Mouse (Mus musculus): ENCODE measurements around the gene Kalrn.

Gene Kalrn

DNA sequence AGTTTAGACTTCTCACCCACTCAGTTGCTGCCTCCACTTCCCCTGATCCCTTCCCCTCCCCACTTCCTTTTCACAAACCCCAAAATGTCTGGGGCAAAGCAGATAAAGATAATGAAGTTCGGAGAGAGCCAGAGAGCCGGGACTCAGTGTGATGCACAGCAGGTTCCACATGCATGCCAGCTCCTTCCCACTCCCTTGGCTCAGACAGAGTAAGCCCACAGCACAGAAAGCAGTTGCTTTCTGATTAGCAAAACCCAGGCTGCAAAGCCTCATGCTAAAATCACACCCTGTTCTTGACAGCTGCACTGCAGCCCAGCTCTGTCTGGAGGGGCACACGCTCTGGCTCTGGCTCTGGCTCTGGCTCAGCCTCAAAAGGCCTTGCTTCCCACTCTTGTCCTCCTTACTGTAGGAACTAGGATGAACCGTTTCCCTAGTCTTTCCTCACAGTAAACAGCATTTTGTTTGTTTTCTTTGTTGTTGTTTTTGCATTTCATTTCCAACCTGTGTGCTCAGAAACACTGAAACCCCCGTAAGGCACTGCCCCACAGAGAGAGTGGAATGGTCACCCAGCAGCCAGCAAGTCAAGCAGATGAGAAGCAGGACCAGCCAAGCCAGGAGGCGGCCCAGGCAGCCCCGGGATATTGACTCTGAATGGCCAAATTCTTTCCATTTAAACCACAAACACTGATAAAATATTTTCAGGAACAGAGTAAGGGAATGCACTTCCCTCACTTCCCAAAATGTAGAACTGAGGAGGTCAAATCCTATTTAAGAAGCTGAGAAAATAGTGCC is 230.8 kb downstream of the Kalrn start:
- in situ Hi-C loops (cut with MboI; ENCODE audit: low pct_unique_long_range_greater_than_20kb in 1 of 2, low sequenced_read_pairs in 2 of 2, unreplicated experiment in 1 of 2): no loop called here

DNA sequence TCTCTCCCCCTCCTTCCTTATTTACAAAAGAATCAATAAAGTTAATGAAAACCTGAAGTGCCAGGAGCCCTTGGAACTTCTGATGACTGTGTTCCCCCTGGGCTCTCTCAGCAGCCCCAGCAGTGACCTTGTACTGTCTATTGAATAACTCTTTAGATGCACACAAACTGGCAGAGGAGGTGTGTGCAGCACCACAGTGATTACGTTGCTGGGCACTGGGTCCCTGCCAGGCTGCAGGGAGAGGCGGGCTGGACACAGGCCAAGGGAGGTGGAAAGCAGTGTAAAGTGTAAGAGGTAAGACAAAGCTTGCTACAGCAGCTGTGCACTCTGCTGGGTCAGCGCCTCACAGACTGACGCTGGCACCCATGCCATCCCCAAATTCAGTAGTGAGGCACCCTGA is 238.4 kb downstream of the Kalrn start:
- in situ Hi-C loops (cut with MboI; ENCODE audit: low pct_unique_long_range_greater_than_20kb in 1 of 2, low sequenced_read_pairs in 2 of 2, unreplicated experiment in 1 of 2): no loop called here

DNA sequence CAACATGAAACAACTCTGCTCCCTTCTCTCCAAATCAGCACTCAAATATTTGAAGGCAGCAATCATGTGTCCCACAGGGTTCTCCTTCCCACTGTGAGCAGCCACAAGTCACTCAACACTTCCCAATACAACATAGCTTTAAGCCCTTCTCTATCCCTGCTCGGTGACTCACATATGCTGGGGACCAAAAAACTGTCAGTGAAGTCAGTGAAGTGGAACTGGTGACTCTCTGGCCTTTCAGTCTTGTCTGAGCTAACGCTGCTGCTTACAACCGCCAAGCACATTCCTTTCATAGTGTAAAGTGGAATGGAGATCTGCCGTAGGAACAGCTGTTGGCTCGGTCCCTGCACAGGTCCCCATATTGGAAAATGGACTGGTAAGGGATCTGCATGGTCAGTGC is 241.7 kb downstream of the Kalrn start:
- in situ Hi-C loops (cut with MboI; ENCODE audit: low pct_unique_long_range_greater_than_20kb in 1 of 2, low sequenced_read_pairs in 2 of 2, unreplicated experiment in 1 of 2): no loop called here

DNA sequence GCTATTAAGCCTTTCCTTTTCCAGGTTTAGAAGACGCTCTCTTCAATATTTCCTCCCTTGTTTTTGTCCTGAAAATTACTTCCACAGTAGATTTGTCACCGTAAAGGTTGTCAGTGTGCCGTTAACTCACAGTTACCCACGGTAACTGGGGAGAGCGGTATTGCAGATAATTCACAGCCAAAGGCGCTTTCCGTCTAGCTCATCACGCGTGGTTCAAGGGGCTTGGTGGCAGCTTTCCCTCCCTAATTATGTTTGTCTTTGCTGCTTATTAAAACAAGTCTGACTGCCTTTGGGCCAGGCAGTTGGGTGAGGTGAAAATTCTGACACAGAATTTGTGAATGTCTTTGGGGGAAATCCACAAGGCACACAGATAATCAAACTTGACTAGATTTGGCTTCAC is 243.5 kb downstream of the Kalrn start:
- in situ Hi-C loops (cut with MboI; ENCODE audit: low pct_unique_long_range_greater_than_20kb in 1 of 2, low sequenced_read_pairs in 2 of 2, unreplicated experiment in 1 of 2): no loop called here

DNA sequence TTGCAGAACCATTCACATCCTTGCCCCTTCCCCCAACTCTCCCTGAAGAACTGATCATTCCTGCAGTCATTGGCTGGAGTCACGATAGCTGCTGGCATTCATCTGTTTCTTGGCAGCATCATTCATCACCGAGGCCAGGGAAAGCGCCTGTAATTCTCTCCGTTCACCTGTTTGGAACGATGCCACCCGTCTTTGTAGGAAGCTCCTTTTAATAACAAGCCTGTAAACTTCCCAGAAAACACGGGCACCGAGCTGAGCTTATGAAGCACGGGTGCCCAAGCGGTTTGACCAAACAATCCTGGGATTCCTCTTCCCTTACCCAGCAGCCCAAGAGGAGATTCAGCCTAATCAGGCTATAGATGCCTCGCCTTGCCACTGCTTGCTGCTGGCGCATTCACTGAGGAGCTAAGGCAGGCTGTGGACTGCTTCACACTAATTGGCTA is 243.9 kb downstream of the Kalrn start:
- in situ Hi-C loops (cut with MboI; ENCODE audit: low pct_unique_long_range_greater_than_20kb in 1 of 2, low sequenced_read_pairs in 2 of 2, unreplicated experiment in 1 of 2): no loop called here

DNA sequence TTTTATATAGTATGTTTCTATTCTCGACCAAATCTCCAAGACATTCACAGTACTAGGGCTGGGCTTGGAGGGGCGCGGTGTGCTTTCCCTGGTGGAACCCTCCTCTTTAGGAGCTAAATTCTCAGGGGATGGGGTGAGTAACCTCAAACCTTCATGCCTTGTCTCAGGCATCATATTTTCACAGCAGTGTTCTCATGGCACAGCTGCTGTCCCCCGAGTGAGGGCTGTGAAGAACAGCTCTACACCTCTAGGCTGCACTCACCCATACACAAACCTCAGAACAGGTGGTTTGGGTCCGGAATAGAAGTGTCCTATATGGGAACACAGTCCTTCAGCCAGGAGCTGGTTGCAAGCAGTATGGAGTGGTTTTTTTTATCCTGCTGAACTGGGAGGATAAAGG is 245.4 kb downstream of the Kalrn start:
- in situ Hi-C loops (cut with MboI; ENCODE audit: low pct_unique_long_range_greater_than_20kb in 1 of 2, low sequenced_read_pairs in 2 of 2, unreplicated experiment in 1 of 2): no loop called here

DNA sequence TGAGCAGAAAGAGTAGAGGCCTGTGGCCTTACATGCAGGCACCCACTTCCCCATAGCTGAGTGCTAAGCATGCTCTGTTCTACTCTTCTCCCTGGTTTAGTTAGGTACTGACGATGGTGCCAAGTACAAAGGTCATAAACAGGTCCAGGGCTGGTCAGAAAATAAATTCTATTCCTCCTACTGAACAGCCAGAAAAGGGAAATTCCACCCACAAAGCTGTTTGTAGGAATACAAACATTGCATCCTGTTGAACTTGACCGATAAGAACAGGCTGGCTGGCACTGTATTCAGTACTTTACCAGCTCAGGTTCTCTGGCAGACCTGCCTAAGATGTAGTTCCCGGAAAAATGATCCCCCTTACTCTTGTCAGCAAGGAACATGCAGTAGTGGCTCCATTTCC is 247.5 kb downstream of the Kalrn start:
- in situ Hi-C loops (cut with MboI; ENCODE audit: low pct_unique_long_range_greater_than_20kb in 1 of 2, low sequenced_read_pairs in 2 of 2, unreplicated experiment in 1 of 2): no loop called here

DNA sequence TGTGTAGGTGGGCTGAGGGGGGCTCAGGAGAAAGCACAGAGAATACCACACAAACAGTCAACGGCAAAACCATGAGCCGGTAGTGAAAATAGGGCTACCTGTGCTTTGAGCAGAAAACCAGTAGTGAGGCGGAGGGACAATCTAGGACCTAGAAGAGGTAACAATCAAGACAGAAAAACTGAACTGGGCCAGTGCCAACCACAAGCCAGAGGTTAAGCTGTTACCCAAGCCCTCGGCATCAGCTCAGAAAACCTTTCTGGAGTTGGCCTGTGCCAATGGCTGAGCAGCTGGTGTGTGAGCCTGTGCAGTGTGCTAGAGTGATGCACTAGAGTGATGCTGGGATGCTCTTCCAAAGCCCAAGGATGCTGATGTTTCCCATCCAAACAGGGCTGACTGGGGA is 248.2 kb downstream of the Kalrn start:
- in situ Hi-C loops (cut with MboI; ENCODE audit: low pct_unique_long_range_greater_than_20kb in 1 of 2, low sequenced_read_pairs in 2 of 2, unreplicated experiment in 1 of 2): no loop called here

DNA sequence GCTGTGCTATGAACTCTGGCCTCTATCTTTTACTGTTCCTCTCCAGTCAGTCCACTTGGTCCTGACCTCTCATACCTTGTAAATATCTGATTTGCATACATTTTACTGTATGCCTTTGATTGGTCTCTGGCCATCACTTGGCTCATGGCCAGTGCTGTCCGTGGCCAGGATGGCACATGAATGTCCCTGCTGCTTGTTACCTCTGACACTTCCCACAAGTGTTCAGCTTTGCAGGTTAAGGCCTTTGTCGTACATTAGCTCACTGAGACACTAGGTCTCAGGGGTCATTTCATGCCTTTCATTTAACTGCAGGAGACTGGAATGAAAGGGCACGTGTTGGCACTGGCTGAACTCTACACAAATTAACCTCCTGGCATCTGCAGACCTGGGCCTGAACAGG is 248.6 kb downstream of the Kalrn start:
- in situ Hi-C loops (cut with MboI; ENCODE audit: low pct_unique_long_range_greater_than_20kb in 1 of 2, low sequenced_read_pairs in 2 of 2, unreplicated experiment in 1 of 2): no loop called here

DNA sequence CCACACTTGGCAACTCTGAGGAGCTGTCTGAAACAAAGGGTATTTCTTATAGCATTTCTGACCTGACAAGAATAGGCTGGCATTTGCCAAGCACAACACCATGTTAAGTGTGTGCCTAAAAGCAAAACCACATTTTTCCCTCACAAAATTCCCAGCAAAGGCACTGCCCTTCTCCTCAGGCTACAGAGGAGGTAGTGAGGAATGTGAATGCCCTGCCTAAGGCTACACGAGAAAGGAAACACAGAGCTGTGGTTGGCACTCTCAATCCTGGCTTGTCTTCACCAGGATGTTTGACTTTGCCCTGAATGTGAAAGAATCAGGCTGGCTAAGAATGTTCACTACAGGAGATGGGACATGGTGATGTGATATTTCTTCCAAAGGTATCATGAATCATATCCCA is 249.8 kb downstream of the Kalrn start:
- in situ Hi-C loops (cut with MboI; ENCODE audit: low pct_unique_long_range_greater_than_20kb in 1 of 2, low sequenced_read_pairs in 2 of 2, unreplicated experiment in 1 of 2): no loop called here

DNA sequence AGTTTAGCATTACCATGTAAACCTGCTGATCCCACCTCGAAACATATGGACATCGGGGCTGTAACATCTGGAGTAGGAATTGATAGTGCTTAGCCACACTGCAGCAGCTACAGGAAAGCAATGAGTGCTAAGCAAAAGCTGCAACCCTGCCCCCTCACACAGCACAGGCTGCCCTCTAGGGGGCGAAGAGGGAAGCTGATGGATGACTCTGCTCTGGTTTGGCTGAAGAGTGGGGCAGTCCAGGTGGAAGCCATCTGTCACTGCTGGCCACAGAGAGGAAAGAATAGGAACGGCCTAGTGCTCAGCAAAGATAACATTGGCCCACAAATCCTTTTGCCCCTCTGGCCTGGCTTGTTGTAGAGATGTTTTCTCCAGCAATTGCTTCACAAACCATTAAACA is 250.8 kb downstream of the Kalrn start:
- in situ Hi-C loops (cut with MboI; ENCODE audit: low pct_unique_long_range_greater_than_20kb in 1 of 2, low sequenced_read_pairs in 2 of 2, unreplicated experiment in 1 of 2): no loop called here

DNA sequence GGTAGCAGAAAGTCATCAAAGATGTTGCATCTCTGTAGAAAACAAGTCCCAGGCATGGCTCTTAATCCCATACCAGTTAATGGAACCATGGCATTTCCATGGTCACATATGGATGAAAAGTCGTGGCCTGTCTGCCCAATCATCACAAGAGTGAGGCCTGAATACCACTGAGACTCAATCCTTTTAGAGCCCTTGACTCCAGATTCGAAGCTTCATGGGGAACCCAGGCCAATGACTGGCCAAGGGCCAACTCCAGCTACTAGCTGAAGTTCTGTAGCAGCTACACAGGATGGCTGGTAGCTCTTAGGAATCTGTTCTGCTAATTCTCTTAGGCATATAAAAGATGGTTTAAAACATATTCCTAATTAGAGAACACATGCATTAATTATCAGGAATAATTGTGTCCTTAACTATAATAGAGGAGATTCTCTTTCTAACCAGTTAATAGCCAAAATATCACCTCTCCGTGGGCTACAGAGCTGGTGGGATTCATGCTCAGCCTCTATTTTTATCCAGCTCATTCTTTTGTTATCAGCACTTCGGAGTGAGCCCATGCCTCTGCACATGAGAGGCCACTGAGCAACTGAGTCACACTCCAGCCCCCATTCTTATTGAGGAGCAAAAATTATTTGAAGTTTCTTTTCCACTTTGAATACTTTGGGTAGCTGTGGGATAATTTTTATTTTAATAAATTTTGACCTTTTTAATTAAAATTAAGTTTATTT is 252.1 kb downstream of the Kalrn start:
- in situ Hi-C loops (cut with MboI; ENCODE audit: low pct_unique_long_range_greater_than_20kb in 1 of 2, low sequenced_read_pairs in 2 of 2, unreplicated experiment in 1 of 2): no loop called here

DNA sequence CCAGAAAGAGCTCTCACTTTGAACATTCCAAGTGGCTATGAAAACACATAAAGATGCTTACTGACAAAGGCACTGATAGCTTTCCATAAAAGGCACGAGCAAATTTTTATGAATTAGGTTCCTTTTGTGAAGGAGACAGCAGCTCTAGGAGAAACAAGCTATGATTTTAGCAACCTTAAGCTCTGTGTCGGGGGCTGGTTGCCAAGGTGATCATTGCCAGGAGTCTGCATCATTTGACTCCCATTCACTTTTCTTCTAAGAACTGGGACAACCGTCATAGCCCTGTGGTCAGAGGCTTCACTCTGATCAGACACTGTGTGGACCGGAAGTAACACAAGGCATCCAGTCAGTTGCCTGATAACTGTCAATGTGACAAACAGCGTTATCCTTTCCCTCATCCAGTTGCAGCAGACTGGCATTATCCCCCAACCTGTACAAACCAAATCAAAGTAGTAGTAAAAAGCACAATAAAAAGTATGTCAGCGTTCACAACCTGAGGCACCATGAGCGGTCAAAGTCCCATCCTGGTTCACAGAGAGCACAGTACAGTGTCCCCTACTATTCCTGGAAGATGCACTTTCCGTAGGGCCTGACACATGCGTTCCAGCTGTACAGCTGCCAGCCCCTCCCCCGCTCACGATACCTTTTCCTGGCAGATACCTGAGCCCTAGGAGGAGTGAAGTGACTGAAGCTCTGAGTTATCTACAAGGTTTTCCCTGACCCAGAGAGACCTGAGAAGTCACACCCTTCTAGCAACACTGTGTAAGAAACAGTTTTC is 253.1 kb downstream of the Kalrn start:
- in situ Hi-C loops (cut with MboI; ENCODE audit: low pct_unique_long_range_greater_than_20kb in 1 of 2, low sequenced_read_pairs in 2 of 2, unreplicated experiment in 1 of 2): no loop called here

DNA sequence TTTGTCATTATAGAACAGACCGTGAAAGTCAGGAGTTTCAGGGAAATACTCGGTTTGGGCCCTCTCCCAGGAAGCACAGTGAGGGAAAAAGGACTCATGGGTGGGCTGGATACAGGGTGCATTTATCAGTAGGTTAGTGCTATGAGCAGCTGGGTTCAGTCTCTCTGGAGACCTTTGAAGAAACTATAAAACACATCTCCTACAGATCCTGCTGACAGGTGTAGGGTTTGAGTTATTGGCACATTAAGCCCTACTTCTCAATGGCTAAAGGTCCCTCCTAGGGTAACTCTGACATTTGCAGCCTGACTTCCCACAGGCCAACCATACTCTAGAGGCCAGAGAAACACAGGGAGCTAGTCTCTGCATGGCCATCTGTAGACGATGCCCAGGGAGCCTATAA is 256.2 kb downstream of the Kalrn start:
- in situ Hi-C loops (cut with MboI; ENCODE audit: low pct_unique_long_range_greater_than_20kb in 1 of 2, low sequenced_read_pairs in 2 of 2, unreplicated experiment in 1 of 2): no loop called here

DNA sequence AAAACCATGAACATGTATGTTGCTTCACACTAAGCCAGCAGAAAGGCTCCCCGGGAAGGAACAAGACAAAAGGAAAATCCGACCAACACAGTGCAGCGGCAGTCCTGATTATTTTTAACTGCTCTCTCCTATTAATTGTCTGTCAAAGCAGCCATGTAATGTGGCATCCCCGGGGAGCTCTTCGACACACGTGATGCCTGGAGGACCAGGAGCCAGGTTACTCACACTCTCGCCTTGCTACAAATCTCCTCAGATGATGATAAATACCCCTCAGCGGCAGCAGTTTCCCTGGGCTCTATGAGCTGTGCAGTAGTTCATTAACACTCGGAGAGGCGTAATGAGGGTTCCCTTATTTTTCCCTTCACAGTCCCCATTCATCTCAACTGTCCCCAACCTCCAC is 257.1 kb downstream of the Kalrn start:
- in situ Hi-C loops (cut with MboI; ENCODE audit: low pct_unique_long_range_greater_than_20kb in 1 of 2, low sequenced_read_pairs in 2 of 2, unreplicated experiment in 1 of 2): no loop called here

DNA sequence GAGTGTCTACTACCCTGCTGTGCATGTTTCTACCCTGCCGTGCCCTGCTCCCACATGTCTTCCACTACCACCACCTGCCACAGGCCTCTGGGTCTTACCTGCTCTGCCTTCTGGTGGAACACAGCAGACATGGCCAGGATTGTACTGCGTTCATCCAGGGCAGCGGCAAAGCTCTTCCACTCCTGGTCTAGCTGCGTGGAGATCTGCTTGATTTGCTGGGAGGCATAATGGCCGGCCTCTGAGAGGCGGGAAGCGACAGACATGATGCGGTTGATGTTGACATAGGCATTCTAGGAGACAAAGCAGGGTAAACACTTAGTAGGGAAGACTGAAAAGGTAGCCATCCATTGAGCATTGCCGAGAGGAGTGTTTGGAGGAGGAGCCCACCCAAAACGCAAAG is 259.3 kb downstream of the Kalrn start:
- in situ Hi-C loops (cut with MboI; ENCODE audit: low pct_unique_long_range_greater_than_20kb in 1 of 2, low sequenced_read_pairs in 2 of 2, unreplicated experiment in 1 of 2): no loop called here

DNA sequence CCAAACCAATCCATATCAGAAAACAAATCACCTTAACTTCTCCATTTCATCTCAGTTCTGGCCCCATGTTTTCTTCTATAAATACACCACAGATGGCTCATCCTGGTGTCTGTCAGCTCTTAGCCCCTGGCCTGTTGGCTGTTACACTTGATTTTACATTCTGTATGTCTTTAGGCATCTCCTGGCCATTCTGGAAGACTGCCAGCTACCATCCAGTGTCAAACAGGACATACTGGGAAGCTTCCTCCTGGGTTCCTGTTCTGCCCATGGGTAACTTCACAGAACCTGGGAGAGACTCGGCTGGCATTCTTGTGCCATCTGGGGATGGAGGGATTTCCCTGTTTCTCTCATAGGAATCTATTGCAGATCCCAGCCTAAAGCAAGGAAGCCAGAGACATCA is 261.8 kb downstream of the Kalrn start:
- in situ Hi-C loops (cut with MboI; ENCODE audit: low pct_unique_long_range_greater_than_20kb in 1 of 2, low sequenced_read_pairs in 2 of 2, unreplicated experiment in 1 of 2): no loop called here

DNA sequence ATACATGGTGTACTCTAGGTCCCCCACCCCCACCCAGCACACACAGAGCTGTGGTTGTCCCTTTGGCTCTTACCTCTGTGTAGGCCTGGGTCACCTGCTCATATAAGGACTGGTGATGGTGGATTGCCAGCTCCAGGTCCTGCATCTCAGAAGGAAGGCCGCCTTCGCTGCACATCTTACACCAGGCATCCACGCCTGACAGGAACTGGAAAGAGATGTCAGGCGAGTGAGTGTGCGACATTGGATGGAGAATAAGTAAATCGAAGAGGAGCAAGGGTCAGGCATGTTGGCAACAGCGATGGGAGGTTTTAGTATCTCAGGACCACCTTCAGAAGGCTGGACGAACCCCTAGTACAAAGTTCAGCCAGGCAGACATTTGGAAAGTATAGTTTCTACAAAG is 263.0 kb downstream of the Kalrn start:
- in situ Hi-C loops (cut with MboI; ENCODE audit: low pct_unique_long_range_greater_than_20kb in 1 of 2, low sequenced_read_pairs in 2 of 2, unreplicated experiment in 1 of 2): no loop called here

DNA sequence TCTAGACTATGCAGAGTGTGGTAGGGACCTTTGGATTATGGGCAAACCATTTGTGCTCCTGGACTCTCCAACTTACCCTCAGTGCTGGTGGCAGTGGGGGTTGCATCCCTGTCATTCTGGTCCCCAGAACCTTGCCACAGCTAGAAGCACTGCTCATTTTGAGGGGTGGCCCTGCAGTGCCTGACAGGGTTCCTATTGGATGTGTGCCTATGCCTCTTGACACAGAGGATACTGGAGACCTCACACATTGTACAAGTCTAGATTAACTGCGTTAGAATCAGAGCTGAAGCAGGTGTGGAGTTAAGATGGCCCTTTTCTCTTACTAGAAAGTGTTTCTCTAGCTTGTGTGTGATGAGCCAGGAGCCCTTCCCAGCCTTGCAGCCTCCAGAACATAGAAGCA is 265.0 kb downstream of the Kalrn start:
- in situ Hi-C loops (cut with MboI; ENCODE audit: low pct_unique_long_range_greater_than_20kb in 1 of 2, low sequenced_read_pairs in 2 of 2, unreplicated experiment in 1 of 2): no loop called here

Data from mouse embryonic stem cell (cell line).